Mouse (Mus musculus) large intestine, adult 2 months (tissue): Measurements from ENCODE around the gene Gm8126. TPM values are rescaled to one million over a fixed set of nuclear protein-coding genes. Genes with fewer than 3 reads are reported as not detected.
"Not testable (repeated sequence)": the region's sequence is repeated elsewhere in the genome, so short reads cannot be mapped to it uniquely, and the experiment has no call there.

Experiments
- DNase-seq: peaks from one replicate; pipeline ENCODE4 v3.0.0-alpha.2; 2012; ENCODE audit warnings: low read depth, low spot score
- WGBS: fragments of 180-500 bp; shearing (Covaris S2); methylation state at CpG from one replicate; pipeline ENCODE4 v1.1.7; 2018; 5-methylcytosine and 5-hydroxymethylcytosine counted together
- polyA plus RNA-seq: library from polyadenylated mRNA; depleted of rRNA; stranded (reverse); fragments of >200 nt; gene quantifications from 2 replicates; pipeline ENCODE4 v1.2.3, GENCODE M21; 2012; rRNA removed

The Gm8126 gene
- polyA plus RNA-seq: not detected in 2 replicates

GRCm38 (mm10) chr14:43258349-43258748 is at the start of gene Gm8126:
Gene Gm8126, plus strand, starts transcription at chr14:43258649.
- 87% methylated on average over 3 of the region's 4 CpGs for WGBS

GRCm38 (mm10) chr14:43235204-43235603 is 23.2 kb upstream of the Gm8126 start, which contains the start of gene Gm8122:
Gene Gm8122, minus strand, starts transcription at chr14:43235304.
- 91% methylated on average over 4 of the region's 4 CpGs for WGBS
- not testable (repeated sequence) for DNase-seq

More at GRCm38 (mm10) chr14:43258349-43258748, at the start of gene Gm8126:
- not testable (repeated sequence) for DNase-seq

- DNase-seq: not testable (repeated sequence)
Measured at GRCm38 (mm10) chr14:43237769-43238168, 20.7 kb upstream of the Gm8126 start.

GRCm38 (mm10) chr14:43249611-43250170 is 8.8 kb upstream of the Gm8126 start:
- 28% methylated on average over 10 of the region's 12 CpGs for WGBS

GRCm38 (mm10) chr14:43250549-43251253 is 7.7 kb upstream of the Gm8126 start:
- not testable (repeated sequence) for DNase-seq

More at GRCm38 (mm10) chr14:43249611-43250170, 8.8 kb upstream of the Gm8126 start:
- DNase-seq: not testable (repeated sequence)

GRCm38 (mm10) chr14:43256511-43256910 is 1.9 kb upstream of the Gm8126 start:
- 69% methylated on average over 1 of the region's 1 CpGs for WGBS

More at GRCm38 (mm10) chr14:43250549-43251253, 7.7 kb upstream of the Gm8126 start:
- WGBS: 24% methylated on average over 5 of the region's 6 CpGs

GRCm38 (mm10) chr14:43263421-43263820 is 5.0 kb downstream of the Gm8126 start:
- WGBS: 92% methylated on average over 3 of the region's 3 CpGs
- not testable (repeated sequence) for DNase-seq

More at GRCm38 (mm10) chr14:43256511-43256910, 1.9 kb upstream of the Gm8126 start:
- not testable (repeated sequence) for DNase-seq

GRCm38 (mm10) chr14:43268521-43269084 is 10.2 kb downstream of the Gm8126 start:
- DNase-seq: not testable (repeated sequence)
- WGBS: 23% methylated on average over 2 of the region's 2 CpGs

- WGBS: 83% methylated on average over 3 of the region's 3 CpGs
- not testable (repeated sequence) for DNase-seq
Measured at GRCm38 (mm10) chr14:43269211-43269610, 10.8 kb downstream of the Gm8126 start.

GRCm38 (mm10) chr14:43273161-43273560 is 14.7 kb downstream of the Gm8126 start:
- not testable (repeated sequence) for DNase-seq
- 71% methylated on average over 1 of the region's 1 CpGs for WGBS

- DNase-seq: not testable (repeated sequence)
- 76% methylated on average over 8 of the region's 8 CpGs for WGBS
Measured at GRCm38 (mm10) chr14:43274986-43275511, 16.6 kb downstream of the Gm8126 start, which contains the start of gene Gm9732. Gene Gm9732, plus strand, starts transcription at chr14:43275036.

- 67% methylated on average over 1 of the region's 1 CpGs for WGBS
- DNase-seq: not testable (repeated sequence)
Measured at GRCm38 (mm10) chr14:43275752-43276151, 17.3 kb downstream of the Gm8126 start.

- 54% methylated on average over 2 of the region's 2 CpGs for WGBS
- DNase-seq: not testable (repeated sequence)
Measured at GRCm38 (mm10) chr14:43277468-43277867, 19.0 kb downstream of the Gm8126 start.

- DNase-seq: not testable (repeated sequence)
- 61% methylated on average over 4 of the region's 4 CpGs for WGBS
Measured at GRCm38 (mm10) chr14:43278146-43278545, 19.7 kb downstream of the Gm8126 start.

GRCm38 (mm10) chr14:43278681-43279080 is 20.2 kb downstream of the Gm8126 start:
- 90% methylated on average over 3 of the region's 3 CpGs for WGBS
- DNase-seq: not testable (repeated sequence)

GRCm38 (mm10) chr14:43293503-43293902 is 35.1 kb downstream of the Gm8126 start, which contains the start of gene Gm8127:
Gene Gm8127, minus strand, starts transcription at chr14:43293832.
- 81% methylated on average over 3 of the region's 3 CpGs for WGBS
- not testable (repeated sequence) for DNase-seq
